Mouse (Mus musculus): ENCODE data around the gene Mrgprg.

DNA sequence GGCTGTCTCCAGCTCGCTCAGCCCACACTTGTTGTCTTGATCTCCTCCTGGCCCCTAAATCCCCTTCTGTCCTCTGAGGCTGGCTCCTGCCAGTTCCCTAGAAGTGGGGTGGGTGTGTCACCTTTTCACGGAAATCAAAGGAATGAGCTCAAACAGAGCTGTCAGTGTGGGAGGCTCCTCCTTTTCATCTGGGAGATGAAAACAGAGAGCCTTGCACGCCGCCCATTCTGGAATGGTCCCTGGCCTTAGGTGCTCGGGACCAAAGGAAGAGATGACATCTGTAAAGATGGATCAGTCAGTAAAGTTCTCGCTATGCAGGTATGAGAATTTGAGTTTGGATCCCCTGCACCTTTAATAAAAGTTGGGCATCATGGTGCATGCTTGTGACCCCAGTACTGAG, at the start of gene Mrgprg:
- no peak for TF ChIP-seq POLR2A (IDR thresholded peaks at IDR 0.05; ENCODE audit: insufficient read depth, low read depth, low read length)
- no peak for TF ChIP-seq CTCF (IDR thresholded peaks at IDR 0.05; ENCODE audit: insufficient read depth, low read depth, low read length)
